Mouse (Mus musculus): ENCODE measurements around the gene Gm27029.
"Not testable (repeated sequence)": the region's sequence is repeated elsewhere in the genome, so short reads cannot be mapped to it uniquely, and the experiment has no call there.

Gm27029 gene

GRCm38 (mm10) chr11:101424105-101424851, at the start of gene Gm27029:
Gene Gm27029 (minus strand): TSS chr11:101424796.
- DNase-seq (ENCODE audit: low spot score): no peak

GRCm38 (mm10) chr11:101474298-101474697, 49.7 kb upstream of the Gm27029 start:
- no peak for DNase-seq (ENCODE audit: low spot score)

GRCm38 (mm10) chr11:101473686-101474085, 49.1 kb upstream of the Gm27029 start:
- not testable (repeated sequence) for DNase-seq (ENCODE audit: low spot score)

- no peak for DNase-seq (ENCODE audit: low spot score)
These were observed 47.7 kb upstream of the Gm27029 start for GRCm38 (mm10) chr11:101472336-101472735.

- no peak for DNase-seq (ENCODE audit: low spot score)
These were observed 47.3 kb upstream of the Gm27029 start for GRCm38 (mm10) chr11:101471926-101472325.

- no peak for DNase-seq (ENCODE audit: low spot score)
These were observed 45.6 kb upstream of the Gm27029 start for GRCm38 (mm10) chr11:101470206-101470605.

GRCm38 (mm10) chr11:101469155-101469554, 44.6 kb upstream of the Gm27029 start:
- no peak for DNase-seq (ENCODE audit: low spot score)

GRCm38 (mm10) chr11:101468731-101469130, 44.1 kb upstream of the Gm27029 start:
- DNase-seq (ENCODE audit: low spot score): no peak

- peak; percentile 58 for DNase-seq (ENCODE audit: low spot score)
These were observed 43.7 kb upstream of the Gm27029 start for GRCm38 (mm10) chr11:101468263-101468688.

GRCm38 (mm10) chr11:101467477-101468262, 43.1 kb upstream of the Gm27029 start:
- peak; percentile 90 for DNase-seq (ENCODE audit: low spot score)

GRCm38 (mm10) chr11:101466552-101466950, 42.0 kb upstream of the Gm27029 start:
- not testable (repeated sequence) for DNase-seq (ENCODE audit: low spot score)

GRCm38 (mm10) chr11:101465869-101466551, 41.4 kb upstream of the Gm27029 start, which contains the start of gene Vat1:
Gene Vat1 (minus strand): TSS chr11:101466230.
- DNase-seq (ENCODE audit: low spot score): peak; percentile 76

- DNase-seq (ENCODE audit: low spot score): peak; percentile 68
These were observed 40.7 kb upstream of the Gm27029 start for GRCm38 (mm10) chr11:101465101-101465868.

- no peak for DNase-seq (ENCODE audit: low spot score)
These were observed 39.9 kb upstream of the Gm27029 start, which contains the start of gene Rnd2 for GRCm38 (mm10) chr11:101464211-101465100. Gene Rnd2 (plus strand): TSS chr11:101464999.

- peak; percentile 82 for DNase-seq (ENCODE audit: low spot score)
These were observed 38.2 kb upstream of the Gm27029 start for GRCm38 (mm10) chr11:101462583-101463440.

GRCm38 (mm10) chr11:101462141-101462540, 37.5 kb upstream of the Gm27029 start:
- DNase-seq (ENCODE audit: low spot score): no peak

GRCm38 (mm10) chr11:101460321-101460720, 35.7 kb upstream of the Gm27029 start:
- no peak for DNase-seq (ENCODE audit: low spot score)

GRCm38 (mm10) chr11:101459716-101460115, 35.1 kb upstream of the Gm27029 start:
- no peak for DNase-seq (ENCODE audit: low spot score)

GRCm38 (mm10) chr11:101458217-101458616, 33.6 kb upstream of the Gm27029 start:
- DNase-seq (ENCODE audit: low spot score): no peak

GRCm38 (mm10) chr11:101457631-101458030, 33.0 kb upstream of the Gm27029 start:
- DNase-seq (ENCODE audit: low spot score): no peak

Data from retina, embryonic 14.5 days (tissue).